Mouse (Mus musculus): Measurements from ENCODE around the gene Mc3r.

- no peak for TF ChIP-seq CTCF (IDR thresholded peaks at IDR 0.05; ENCODE audit: insufficient read depth, low read depth, low read length)
- TF ChIP-seq POLR2A (IDR thresholded peaks at IDR 0.05; ENCODE audit: insufficient read depth, low read depth, low read length): no peak
Measured at GRCm38 (mm10) chr2:172269907-172270306, 21.6 kb downstream of the Mc3r start.
